Mouse (Mus musculus): ENCODE measurements at regions not wholly inside any gene's neighbourhood (a gene's known extent, or its start where the extent isn't known, plus 50 kb on each side); places are given as distances from the start of the nearest gene placed in this dataset.

DNA sequence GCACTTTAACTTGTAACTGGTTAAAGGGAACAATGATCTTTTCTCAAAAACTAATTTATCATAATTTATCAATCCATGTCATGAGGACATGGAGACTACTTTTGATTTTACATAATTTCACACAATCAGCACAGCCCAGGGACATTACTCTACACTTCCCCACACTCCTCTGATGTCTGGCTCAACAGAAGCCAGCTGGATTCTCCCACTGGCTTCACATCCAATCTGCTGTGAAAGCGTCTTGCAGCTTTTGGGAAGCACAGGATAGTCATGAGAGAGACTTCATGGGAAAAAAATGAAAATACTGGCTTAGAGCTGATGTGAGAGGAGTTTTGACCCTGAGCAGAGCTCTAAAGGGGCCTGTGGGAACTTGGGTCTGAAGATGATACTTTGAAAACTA, 61.7 kb upstream of the Hrasls start:
- no peak for DNase-seq (ENCODE audit: low read depth, low spot score)

DNA sequence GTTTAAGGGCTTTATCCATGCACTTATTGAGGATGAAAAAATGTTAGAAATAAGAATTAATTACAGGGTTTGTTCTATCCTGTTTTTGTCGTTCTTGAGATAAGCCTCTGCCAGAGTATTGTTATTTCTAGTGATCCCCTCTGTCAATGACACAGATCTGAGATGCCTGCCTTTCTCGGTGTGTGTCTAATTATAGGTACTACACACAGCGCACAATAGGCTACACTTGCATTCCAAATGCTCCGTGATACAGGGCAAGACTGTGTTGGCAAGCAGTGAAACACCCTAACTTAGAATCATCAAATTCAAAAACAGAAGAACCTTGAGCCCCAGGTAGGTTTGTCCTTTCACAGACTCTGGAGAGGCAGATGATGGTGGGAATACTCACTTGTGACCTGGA, 90.3 kb upstream of the Hrasls start:
- no peak for DNase-seq (ENCODE audit: low read depth, low spot score)

DNA sequence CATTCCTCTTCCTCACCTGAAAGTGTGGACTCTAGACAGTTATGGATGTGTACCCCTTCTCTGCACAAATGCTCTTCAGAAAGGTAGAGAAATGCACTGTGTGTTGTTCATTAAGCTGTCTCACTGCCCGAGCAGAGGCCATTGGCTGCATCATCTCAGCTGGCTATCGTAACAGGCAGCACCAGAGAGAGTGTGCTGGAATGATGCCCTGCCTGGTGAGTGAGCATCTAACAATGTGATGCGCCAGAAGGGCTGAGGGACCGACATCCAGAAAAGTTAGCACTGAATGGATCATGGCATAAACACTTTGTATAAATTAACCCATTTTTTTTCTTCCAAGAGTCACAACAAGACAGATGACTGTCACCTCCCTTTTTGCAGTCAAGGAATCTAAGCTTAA, 112.7 kb upstream of the Hrasls start:
- no peak for DNase-seq (ENCODE audit: low read depth, low spot score)

DNA sequence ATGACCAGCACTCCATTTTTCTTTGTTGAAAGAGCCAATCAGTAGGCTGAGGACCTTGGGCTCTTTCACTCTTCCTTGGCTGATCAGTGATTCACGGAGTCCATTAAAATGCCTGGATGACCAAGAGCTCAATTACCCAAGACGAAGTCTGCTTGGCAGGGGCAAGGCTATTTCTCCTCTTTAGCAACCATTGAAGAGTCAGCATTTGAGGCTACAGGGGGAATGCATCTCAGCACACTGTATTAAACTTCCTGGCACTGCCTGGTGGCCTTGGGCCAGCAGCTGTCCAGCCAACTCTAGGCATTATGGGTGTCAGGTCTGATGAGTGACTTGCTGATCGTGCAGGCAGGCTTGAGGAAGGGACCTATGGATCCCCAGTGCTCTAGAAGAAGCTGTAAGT, 136.5 kb upstream of the Mb21d2 start:
- no peak for DNase-seq (ENCODE audit: low read depth, low spot score)

DNA sequence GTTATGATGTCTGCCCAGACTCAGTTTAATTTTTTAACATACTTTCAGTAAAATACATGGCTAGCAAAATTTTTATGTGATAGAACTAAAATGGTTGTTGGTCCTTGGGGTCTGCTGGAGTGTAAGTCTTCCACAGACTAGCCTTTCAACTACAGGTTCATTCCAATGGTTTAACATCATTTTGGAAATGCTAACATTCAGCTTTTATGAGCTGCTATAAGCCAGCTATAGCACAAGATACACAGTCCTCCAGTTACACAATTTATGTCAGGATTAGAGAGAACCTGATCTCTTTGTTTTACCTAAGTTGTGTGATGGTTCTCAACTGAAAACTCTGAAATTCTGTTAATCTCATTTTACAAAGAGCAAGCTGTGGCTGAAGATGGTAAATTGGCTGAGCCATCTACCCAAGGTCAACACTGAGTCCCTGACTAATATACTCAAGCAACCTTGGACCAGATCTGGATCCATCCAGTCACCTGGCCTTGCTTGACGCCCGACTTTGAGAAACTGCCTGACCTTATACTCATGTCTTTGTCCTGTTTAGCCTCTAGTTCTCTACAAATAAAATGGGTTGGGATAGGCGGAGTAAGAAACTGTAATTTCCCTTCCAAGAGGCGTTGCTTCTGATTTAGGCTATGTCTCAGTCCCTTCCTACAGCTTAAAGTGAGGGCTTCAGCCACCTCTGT, 135.8 kb upstream of the Mb21d2 start:
- peak; percentile 12 for DNase-seq (ENCODE audit: low read depth, low spot score)

DNA sequence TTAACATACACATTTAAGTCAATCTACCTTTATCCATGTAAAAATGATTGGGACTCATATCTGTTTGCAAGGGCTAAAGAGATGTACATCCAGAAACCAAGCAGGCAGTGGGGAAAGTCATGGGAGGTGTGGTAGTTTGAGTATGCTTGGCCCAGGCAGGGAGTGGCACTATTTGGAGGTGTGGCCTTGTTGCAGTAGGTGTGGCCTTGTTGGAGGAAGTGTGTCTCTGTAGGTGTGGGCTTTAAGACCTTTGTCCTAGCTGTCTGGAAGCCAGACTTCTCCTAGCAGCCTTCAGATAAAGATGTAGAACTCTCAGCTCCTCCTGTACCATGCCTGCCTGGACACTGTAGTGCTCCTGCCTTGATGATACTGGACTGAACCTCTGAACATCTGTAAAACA, 133.9 kb upstream of the Mb21d2 start:
- peak; percentile 9 for DNase-seq (ENCODE audit: low read depth, low spot score)

DNA sequence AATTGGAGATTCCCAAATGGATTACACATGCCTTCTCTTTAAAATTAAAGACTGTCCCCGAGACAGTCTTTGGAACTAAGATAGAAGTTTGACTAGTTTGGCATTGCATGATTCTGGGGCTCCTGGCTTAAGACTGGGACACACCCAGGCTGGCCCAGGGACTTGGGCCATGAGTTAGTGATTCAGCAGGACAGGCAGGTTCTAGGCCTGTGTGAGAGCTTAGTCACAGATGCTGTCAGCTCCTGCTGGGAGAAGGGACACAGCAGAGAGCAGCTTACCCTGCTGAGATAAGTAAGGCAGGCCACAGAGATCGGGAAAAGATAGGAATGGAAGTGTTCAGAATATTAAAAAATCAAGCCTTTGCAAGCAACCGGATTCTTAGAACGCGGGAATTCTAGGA, 127.6 kb upstream of the Mb21d2 start:
- DNase-seq (ENCODE audit: low read depth, low spot score): no peak

DNA sequence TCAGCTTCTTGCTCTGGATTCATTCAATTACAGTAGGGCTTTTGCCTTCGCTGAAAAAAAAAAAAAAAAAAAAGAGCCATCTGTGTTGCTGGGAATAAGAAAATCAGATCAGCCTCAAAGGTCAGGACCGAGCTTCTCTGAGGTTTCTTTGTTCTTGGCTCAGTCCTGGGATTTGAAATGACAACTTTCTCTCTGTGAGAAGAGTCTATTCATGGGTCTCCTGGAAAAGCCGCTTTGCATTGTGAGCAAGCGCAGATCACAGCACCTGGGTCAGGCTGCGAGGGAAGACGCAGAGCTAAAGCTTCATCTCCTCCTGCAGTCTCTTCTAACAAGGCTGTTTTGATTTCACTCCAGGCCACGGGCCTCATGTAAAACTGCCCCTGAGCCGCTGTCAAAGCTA, 125.0 kb upstream of the Mb21d2 start:
- DNase-seq (ENCODE audit: low read depth, low spot score): peak; percentile 6

DNA sequence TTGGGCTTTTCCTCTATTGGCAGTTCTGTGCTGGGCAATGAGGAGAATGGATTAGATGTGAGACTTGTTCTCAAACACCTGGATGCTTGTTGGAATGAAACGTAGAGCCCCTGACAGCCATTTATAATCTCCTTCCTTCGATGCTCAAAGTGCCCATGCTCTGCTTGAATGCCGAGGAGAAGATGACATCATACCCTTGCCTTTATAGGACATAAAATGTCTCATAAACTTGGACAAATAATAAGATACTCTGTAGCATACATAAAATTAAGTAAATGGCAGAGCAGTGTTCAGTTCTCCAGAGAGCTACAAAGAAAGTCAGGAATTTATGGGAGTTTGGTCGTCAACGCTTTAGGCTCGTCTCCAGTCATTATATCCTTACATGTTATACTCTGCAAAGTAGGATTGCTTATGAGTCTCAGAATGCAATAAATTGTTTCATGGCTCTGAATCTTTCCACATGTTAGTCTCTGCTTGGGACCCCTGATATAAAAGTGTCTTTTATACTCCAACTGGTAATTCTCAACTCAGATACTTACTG, 117.0 kb upstream of the Mb21d2 start:
- DNase-seq (ENCODE audit: low read depth, low spot score): no peak

DNA sequence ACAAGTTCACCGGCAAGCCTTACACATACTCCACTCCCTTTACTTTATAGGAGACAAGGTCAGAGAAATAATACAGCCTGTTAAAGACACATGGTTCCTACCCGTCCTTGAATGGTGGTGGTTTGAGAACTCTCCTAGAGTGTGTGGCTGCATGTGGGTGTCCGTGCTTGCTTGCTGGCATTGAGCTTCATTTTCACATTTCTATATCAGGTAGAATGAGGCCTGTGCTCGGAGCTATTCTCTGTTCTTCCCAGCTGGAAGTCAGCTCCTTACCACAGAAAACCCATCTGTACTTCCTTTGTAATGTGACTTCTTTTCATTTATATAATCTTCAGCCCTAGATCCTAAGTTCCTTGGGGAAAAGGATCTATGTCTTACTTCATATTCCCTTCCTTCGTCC, 106.0 kb upstream of the Mb21d2 start:
- no peak for DNase-seq (ENCODE audit: low read depth, low spot score)

DNA sequence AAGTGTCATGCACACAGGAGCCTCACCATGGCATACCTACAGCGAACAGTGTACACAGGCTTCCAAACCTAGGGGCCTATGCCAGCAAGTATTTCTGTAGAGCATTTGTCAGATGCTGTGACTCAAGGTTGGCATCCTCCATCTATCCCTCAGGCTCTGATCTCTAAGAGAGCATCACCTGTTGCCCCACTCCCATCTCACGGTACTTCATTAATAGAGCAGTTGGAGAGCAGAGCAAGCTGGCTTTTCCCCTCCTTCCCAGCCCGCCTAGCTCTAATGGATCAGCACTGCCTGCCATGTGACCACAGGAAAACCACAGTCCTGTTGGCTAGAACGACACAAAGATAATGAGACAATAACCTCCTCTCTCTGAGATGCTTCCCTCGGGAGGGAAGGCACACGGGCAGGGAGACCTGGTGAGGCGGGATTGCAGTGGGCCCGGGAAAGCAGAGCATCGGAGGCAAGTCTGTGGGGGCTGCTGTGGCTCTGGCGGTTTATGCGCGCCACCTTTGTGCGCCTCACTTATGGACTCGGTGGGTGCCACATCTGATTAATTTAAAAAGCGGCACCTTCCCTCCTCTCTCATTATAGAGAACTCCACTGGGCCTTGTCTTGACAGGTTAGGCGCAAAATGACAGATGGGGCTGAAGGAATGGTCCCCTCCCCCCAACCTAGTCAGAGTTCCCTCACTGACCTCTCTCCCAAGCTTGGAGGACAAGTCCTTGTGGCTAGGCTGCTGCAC, 104.8 kb upstream of the Mb21d2 start:
- DNase-seq (ENCODE audit: low read depth, low spot score): peak; percentile 16

DNA sequence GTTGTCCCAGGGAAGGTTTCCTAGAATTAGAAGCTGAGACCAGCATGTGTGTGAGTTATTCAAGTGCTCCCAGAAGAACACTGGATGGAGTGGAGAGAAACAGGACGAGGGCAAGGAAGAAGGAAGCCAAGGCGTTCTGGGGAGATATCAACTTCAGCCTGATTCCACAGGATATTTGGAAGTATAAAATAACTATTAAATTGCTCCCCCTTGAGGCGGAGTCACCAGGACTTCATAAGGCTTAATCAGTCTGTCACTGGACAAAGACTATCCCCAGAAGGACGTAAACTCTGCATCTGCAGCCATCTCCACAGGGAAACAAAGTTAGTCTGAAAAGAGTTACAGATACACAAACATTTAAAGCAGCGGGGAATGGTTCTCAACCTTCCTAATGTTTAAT, 103.9 kb upstream of the Mb21d2 start:
- DNase-seq (ENCODE audit: low read depth, low spot score): no peak

DNA sequence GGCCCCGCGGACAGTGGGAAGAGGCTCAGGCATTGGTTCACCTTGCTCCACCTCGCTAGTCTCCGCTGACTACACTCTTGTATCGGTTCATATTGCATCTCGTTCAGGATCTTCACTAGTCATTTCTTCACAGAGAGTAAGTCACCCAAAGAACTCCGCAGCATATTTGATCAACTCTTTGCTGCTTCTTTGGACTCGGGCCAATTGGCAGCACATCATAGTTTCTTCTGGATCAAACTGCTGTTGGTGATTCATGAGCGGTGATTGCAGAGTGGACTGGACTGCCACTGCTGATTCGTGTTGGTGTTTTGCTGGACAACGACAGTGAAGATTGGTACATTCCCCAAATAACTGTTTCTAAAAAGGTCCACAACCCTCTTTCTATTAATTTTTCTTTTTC, 98.4 kb upstream of the Mb21d2 start:
- DNase-seq (ENCODE audit: low read depth, low spot score): no peak

DNA sequence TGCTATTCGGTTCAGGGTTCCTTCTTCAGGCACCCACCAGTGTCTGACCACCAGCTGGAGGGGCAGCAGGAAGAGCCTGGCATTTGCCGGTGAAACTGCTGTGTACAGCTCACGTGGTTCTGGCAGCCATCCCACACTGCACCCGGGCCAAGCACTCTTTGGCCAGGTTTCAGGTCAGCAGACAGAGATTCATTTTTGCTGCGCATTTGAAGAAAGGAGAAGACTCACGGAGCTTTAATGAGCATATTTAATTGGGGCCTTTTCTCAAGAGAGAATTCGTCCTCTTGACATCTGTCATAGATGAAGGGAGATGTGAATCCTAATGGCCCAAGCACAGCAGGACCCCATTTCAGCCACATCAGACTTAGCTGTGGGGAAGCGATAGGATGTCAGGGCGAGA, 71.8 kb upstream of the Mb21d2 start:
- DNase-seq (ENCODE audit: low read depth, low spot score): no peak

DNA sequence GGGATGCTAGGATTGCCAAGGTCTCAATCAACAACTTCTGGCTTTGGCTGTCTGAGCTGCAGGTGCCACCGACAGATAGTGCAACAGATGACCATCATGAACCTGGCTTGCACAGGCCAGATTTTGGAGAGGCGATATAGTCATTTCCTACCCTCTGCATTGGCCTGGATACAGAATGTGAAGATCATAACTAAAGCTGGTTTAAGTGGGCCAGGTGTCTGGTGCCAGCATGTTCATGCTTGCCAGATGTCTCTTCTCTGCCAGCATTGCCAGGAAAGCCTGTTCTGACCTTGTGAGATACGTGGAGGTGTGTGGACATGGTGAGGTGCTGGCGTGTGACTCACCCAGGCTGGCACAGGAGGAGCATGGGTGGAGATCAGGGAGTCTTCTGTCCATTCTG, 70.2 kb upstream of the Mb21d2 start:
- no peak for DNase-seq (ENCODE audit: low read depth, low spot score)

DNA sequence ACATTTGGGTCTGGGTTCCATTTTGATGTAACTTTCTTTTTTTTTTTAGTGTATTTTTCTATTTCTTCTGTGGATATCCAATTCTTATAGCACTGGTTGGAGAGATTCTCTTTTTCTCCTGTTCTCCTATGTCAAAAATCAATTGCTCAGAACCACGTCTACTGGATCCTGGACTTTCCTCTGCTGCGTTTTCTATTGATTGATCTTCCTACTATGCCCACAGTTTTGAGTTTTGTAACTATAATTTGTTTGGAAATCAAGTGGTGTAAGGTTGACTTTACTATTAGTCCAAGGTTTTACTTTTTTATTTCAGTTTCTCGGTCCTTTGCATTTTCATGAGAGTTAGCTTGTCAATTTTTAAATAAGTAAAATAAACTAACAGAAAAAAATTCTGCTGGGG, 67.2 kb upstream of the Mb21d2 start:
- no peak for DNase-seq (ENCODE audit: low read depth, low spot score)

DNA sequence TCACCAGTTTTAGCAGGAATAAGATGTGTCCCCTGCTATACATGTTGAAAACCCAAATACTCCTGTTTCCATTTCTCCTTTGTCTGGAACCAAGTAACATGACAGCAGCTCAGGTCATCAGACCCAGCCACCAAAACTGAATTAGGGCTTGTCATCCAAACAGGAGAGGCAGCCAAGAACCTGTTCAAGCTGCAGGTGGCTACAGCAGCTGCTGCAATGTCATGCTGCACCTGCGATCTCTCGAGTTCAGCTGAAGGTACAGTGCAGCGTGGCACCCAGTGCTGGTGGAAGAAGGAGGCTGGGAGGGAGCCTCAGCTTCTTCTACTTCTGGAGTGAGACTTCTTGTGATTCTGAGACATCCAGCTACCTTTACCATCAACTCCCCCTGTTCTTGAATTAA, 61.2 kb upstream of the Mb21d2 start:
- DNase-seq (ENCODE audit: low read depth, low spot score): no peak

DNA sequence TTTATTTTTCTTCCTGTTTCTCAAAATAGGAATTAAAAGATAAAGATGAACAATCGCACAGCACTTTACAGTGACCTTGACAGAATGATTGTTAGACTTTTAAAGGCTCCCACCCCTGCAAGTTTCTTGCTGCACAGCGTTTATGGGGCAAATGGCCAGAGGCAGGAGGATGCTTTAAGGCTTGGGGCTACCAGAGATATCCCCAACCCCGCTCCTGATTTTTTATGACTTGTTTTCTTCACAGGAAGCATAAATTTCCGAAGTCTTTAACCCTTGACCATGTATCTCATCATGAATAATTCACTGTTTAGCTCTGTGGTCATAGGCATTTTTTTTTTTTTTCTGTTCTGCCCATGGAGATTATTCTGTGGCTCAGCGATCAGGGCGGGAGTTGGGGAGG, 55.5 kb upstream of the Mb21d2 start:
- DNase-seq (ENCODE audit: low read depth, low spot score): no peak

DNA sequence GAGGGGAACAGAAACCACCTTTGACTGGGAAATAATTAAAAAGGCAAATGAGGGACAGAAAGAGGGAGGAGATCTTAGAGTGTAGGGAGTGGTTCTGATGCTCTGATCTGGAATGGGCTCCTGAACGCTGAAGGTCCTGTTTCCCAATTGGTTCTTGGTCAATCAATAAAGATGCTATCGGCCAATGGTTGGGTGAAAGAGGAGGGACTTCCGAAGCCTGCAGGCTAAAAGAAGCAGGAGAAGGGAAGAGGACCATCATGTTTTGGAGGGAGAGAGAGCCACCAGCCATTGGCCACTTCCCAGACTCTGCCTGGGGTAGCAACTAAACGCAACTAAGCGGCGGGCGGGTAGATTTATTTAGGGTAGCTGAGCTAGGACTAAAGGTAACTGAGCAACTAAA, 53.4 kb upstream of the Mb21d2 start:
- peak; percentile 32 for DNase-seq (ENCODE audit: low read depth, low spot score)
